Mouse (Mus musculus): ENCODE measurements around the gene Brd4. TPM values are rescaled to one million over a fixed set of nuclear protein-coding genes. Genes with fewer than 3 reads are reported as not detected.
"Not testable (repeated sequence)": the region's sequence is repeated elsewhere in the genome, so short reads cannot be mapped to it uniquely, and the experiment has no call there.

Gene Brd4
- polyA plus RNA-seq, 1 experiment = 107 TPM

GRCm38 (mm10) chr17:32235534-32236191, 48.9 kb downstream of the Brd4 start:
- Histone ChIP-seq H3K36me3 (ENCODE audit: control insufficient read depth, insufficient read depth, low read length) (0 out of 2 replicates have a peak, but pooled peaks cover 5% of the 10 kb centered on the region), H3K4me1 (replicated peaks; ENCODE audit: control insufficient read depth, insufficient read depth, low read length) (no peaks in the 10 kb centered on the region), H3K27me3 (ENCODE audit: control insufficient read depth, insufficient read depth, low read length) (no peaks in the 10 kb centered on the region), H3K4me3 (ENCODE audit: control insufficient read depth, insufficient read depth, low read length) (no peak overlapping the region), H3K27ac (ENCODE audit: control insufficient read depth, insufficient read depth, low read length) (no peak overlapping the region)
- no peak for TF ChIP-seq CTCF (IDR thresholded peaks at IDR 0.05; ENCODE audit: borderline replicate concordance, control insufficient read depth, extremely low read depth, insufficient read depth, low read length, poor library complexity)
- TF ChIP-seq POLR2A (IDR thresholded peaks at IDR 0.05; ENCODE audit: control insufficient read depth, extremely low read depth, insufficient read depth, low read length, poor library complexity) = no peak
- WGBS = 87% methylated on average over 5 of the region's 5 CpGs
- no peak for DNase-seq

- Histone ChIP-seq H3K4me3 (ENCODE audit: control insufficient read depth, insufficient read depth, low read length) (no peak overlapping the region), H3K27me3 (ENCODE audit: control insufficient read depth, insufficient read depth, low read length) (no peaks in the 10 kb centered on the region), H3K4me1 (replicated peaks; ENCODE audit: control insufficient read depth, insufficient read depth, low read length) (no peaks in the 10 kb centered on the region), H3K36me3 (ENCODE audit: control insufficient read depth, insufficient read depth, low read length) (peaks cover 16% of the 10 kb centered on the region), H3K27ac (ENCODE audit: control insufficient read depth, insufficient read depth, low read length) (no peak overlapping the region)
- TF ChIP-seq CTCF (IDR thresholded peaks at IDR 0.05; ENCODE audit: borderline replicate concordance, control insufficient read depth, extremely low read depth, insufficient read depth, low read length, poor library complexity) (no peak), POLR2A (IDR thresholded peaks at IDR 0.05; ENCODE audit: control insufficient read depth, extremely low read depth, insufficient read depth, low read length, poor library complexity) (no peak)
- DNase-seq = no peak
These were observed 51.3 kb downstream of the Brd4 start for GRCm38 (mm10) chr17:32233174-32233573.

GRCm38 (mm10) chr17:32229256-32229655, 55.3 kb downstream of the Brd4 start:
- WGBS = 96% methylated on average over 4 of the region's 4 CpGs
- TF ChIP-seq CTCF (IDR thresholded peaks at IDR 0.05; ENCODE audit: borderline replicate concordance, control insufficient read depth, extremely low read depth, insufficient read depth, low read length, poor library complexity) = no peak
- no peak for TF ChIP-seq POLR2A (IDR thresholded peaks at IDR 0.05; ENCODE audit: control insufficient read depth, extremely low read depth, insufficient read depth, low read length, poor library complexity)
- H3K36me3 ChIP-seq (ENCODE audit: control insufficient read depth, insufficient read depth, low read length) = peaks cover 49% of the 10 kb centered on the region
- no peaks in the 10 kb centered on the region for H3K27me3 ChIP-seq (ENCODE audit: control insufficient read depth, insufficient read depth, low read length)
- H3K4me1 ChIP-seq (replicated peaks; ENCODE audit: control insufficient read depth, insufficient read depth, low read length) = no peaks in the 10 kb centered on the region
- no peak overlapping the region for H3K4me3 ChIP-seq (ENCODE audit: control insufficient read depth, insufficient read depth, low read length)
- H3K27ac ChIP-seq (ENCODE audit: control insufficient read depth, insufficient read depth, low read length) = no peak overlapping the region
- no peak for DNase-seq

- WGBS = 77% methylated on average over 3 of the region's 3 CpGs
- Histone ChIP-seq H3K36me3 (ENCODE audit: control insufficient read depth, insufficient read depth, low read length) (peaks cover 94% of the 10 kb centered on the region), H3K4me3 (ENCODE audit: control insufficient read depth, insufficient read depth, low read length) (no peak overlapping the region), H3K27me3 (ENCODE audit: control insufficient read depth, insufficient read depth, low read length) (no peaks in the 10 kb centered on the region), H3K4me1 (replicated peaks; ENCODE audit: control insufficient read depth, insufficient read depth, low read length) (no peaks in the 10 kb centered on the region), H3K27ac (ENCODE audit: control insufficient read depth, insufficient read depth, low read length) (no peak overlapping the region)
- TF ChIP-seq POLR2A (IDR thresholded peaks at IDR 0.05; ENCODE audit: control insufficient read depth, extremely low read depth, insufficient read depth, low read length, poor library complexity) (no peak), CTCF (IDR thresholded peaks at IDR 0.05; ENCODE audit: borderline replicate concordance, control insufficient read depth, extremely low read depth, insufficient read depth, low read length, poor library complexity) (no peak)
- no peak for DNase-seq
These were observed 63.6 kb downstream of the Brd4 start for GRCm38 (mm10) chr17:32220873-32221272.

GRCm38 (mm10) chr17:32215587-32215986, 68.9 kb downstream of the Brd4 start:
- not testable (repeated sequence) for H3K4me1 ChIP-seq (replicated peaks; ENCODE audit: control insufficient read depth, insufficient read depth, low read length); DNase-seq; H3K27ac ChIP-seq (ENCODE audit: control insufficient read depth, insufficient read depth, low read length); H3K4me3 ChIP-seq (ENCODE audit: control insufficient read depth, insufficient read depth, low read length); H3K27me3 ChIP-seq (ENCODE audit: control insufficient read depth, insufficient read depth, low read length)
- TF ChIP-seq CTCF (IDR thresholded peaks at IDR 0.05; ENCODE audit: borderline replicate concordance, control insufficient read depth, extremely low read depth, insufficient read depth, low read length, poor library complexity) = peak; percentile 46; the same call in 1 of the 2 replicates
- peaks cover 86% of the 10 kb centered on the region for H3K36me3 ChIP-seq (ENCODE audit: control insufficient read depth, insufficient read depth, low read length)
- 83% methylated on average over 4 of the region's 4 CpGs for WGBS

GRCm38 (mm10) chr17:32211554-32211953, 73.0 kb downstream of the Brd4 start:
- H3K27me3 ChIP-seq (ENCODE audit: control insufficient read depth, insufficient read depth, low read length); H3K4me3 ChIP-seq (ENCODE audit: control insufficient read depth, insufficient read depth, low read length); H3K4me1 ChIP-seq (replicated peaks; ENCODE audit: control insufficient read depth, insufficient read depth, low read length); H3K27ac ChIP-seq (ENCODE audit: control insufficient read depth, insufficient read depth, low read length); DNase-seq: not testable (repeated sequence)
- peaks cover 82% of the 10 kb centered on the region for H3K36me3 ChIP-seq (ENCODE audit: control insufficient read depth, insufficient read depth, low read length)
- WGBS = 89% methylated on average over 6 of the region's 6 CpGs

GRCm38 (mm10) chr17:32209752-32210151, 74.8 kb downstream of the Brd4 start:
- no peak for TF ChIP-seq POLR2A (IDR thresholded peaks at IDR 0.05; ENCODE audit: control insufficient read depth, extremely low read depth, insufficient read depth, low read length, poor library complexity)
- TF ChIP-seq CTCF (IDR thresholded peaks at IDR 0.05; ENCODE audit: borderline replicate concordance, control insufficient read depth, extremely low read depth, insufficient read depth, low read length, poor library complexity) = peak; percentile 88
- Histone ChIP-seq H3K4me3 (ENCODE audit: control insufficient read depth, insufficient read depth, low read length) (no peak overlapping the region), H3K4me1 (replicated peaks; ENCODE audit: control insufficient read depth, insufficient read depth, low read length) (no peaks in the 10 kb centered on the region), H3K27me3 (ENCODE audit: control insufficient read depth, insufficient read depth, low read length) (no peaks in the 10 kb centered on the region), H3K36me3 (ENCODE audit: control insufficient read depth, insufficient read depth, low read length) (peaks cover 86% of the 10 kb centered on the region), H3K27ac (ENCODE audit: control insufficient read depth, insufficient read depth, low read length) (no peak overlapping the region)
- 61% methylated on average over 3 of the region's 3 CpGs for WGBS
- peak; percentile 59 for DNase-seq
